Mouse (Mus musculus) liver, embryonic 14.5 days (tissue): ENCODE results near the gene Cfap77. TPM values are rescaled to one million over a fixed set of nuclear protein-coding genes. Genes with fewer than 3 reads are reported as not detected.

ENCODE experiments used
- ATAC-seq: fragments of 200-750 bp; cut with Nextera tagmentation; 2 replicates; pipeline ENCODE4 v1.8.0; 2017; ENCODE audit warnings: moderate number of reproducible peaks, mild to moderate bottlenecking, moderate library complexity; ENCODE audit not compliant: insufficient read depth
- DNase-seq, 3 experiments: peaks; one replicate each; pipeline ENCODE4 v3.0.0-alpha.2; 2012 to 2013; ENCODE audit warnings: low read depth in 3 of 3, low spot score in 3 of 3
- H3K27ac ChIP-seq: fragments of 300-500 bp; sonication (generic); 2 replicates; pipeline ENCODE4 v1.5.1; 2014; ENCODE audit warnings: moderate library complexity, mild to moderate bottlenecking, control low read depth, inconsistent platforms
- H3K27me3 ChIP-seq: fragments of 300-500 bp; sonication (generic); 2 replicates; pipeline ENCODE4 v1.6.1; 2014; ENCODE audit warnings: mild to moderate bottlenecking, low read length, moderate library complexity; ENCODE audit not compliant: control insufficient read depth, insufficient read depth
- H3K36me3 ChIP-seq: fragments of 300-500 bp; sonication (generic); replicated peaks from 2 replicates; pipeline ENCODE4 v1.6.1; 2014; ENCODE audit warnings: low read depth; ENCODE audit not compliant: control insufficient read depth, insufficient read depth
- H3K4me1 ChIP-seq, 2 experiments: fragments of 200-500 bp in 1 of 2; fragments of 300-500 bp in 1 of 2; sonication (generic) in 1 of 2; replicated peaks; 2 replicates each; pipeline ENCODE4 v1.6.1; 2012 to 2014; ENCODE audit warnings: antibody characterized with exemption in 1 of 2, inconsistent platforms in 1 of 2, low read length in 1 of 2; ENCODE audit not compliant: control insufficient read depth in 2 of 2, insufficient read depth in 2 of 2
- H3K4me2 ChIP-seq: fragments of 300-500 bp; sonication (generic); 2 replicates; pipeline ENCODE4 v1.6.1; 2014; ENCODE audit warnings: low read depth, mild to moderate bottlenecking, control low read depth, moderate library complexity
- H3K4me3 ChIP-seq, 2 experiments: fragments of 200-500 bp in 1 of 2; fragments of 300-500 bp in 1 of 2; sonication (generic) in 1 of 2; 2 replicates each; pipeline ENCODE4 v1.5.1; 2012 to 2014; ENCODE audit warnings: low read depth in 2 of 2, low read length in 2 of 2, mild to moderate bottlenecking in 2 of 2, control low read depth in 1 of 2, inconsistent platforms in 1 of 2, moderate library complexity in 1 of 2; ENCODE audit not compliant: insufficient read depth in 1 of 2
- H3K9ac ChIP-seq: fragments of 300-500 bp; sonication (generic); replicated peaks from 2 replicates; pipeline ENCODE4 v1.6.1; 2014; ENCODE audit warnings: mild to moderate bottlenecking, control low read depth, moderate library complexity
- H3K9me3 ChIP-seq: fragments of 300-500 bp; sonication (generic); 2 replicates; pipeline ENCODE4 v1.6.1; 2016; ENCODE audit warnings: low read length, mixed read lengths; ENCODE audit not compliant: control insufficient read depth
- CTCF ChIP-seq: IDR thresholded peaks from 2 replicates; pipeline ENCODE4 v1.5.1; 2016; ENCODE audit warnings: antibody characterized with exemption, low read depth, control low read depth
- EP300 ChIP-seq: IDR thresholded peaks from 2 replicates; pipeline ENCODE4 v1.6.1; 2016; ENCODE audit warnings: antibody characterized with exemption, low read depth
- WGBS: fragments of 180-500 bp; shearing (Covaris S2); extraction: QIAGEN DNeasy Blood & Tissue Kit; methylation state at CpG from one replicate; pipeline ENCODE4 v1.1.7; 2014; ENCODE audit not compliant: insufficient replicate concordance; 5-methylcytosine and 5-hydroxymethylcytosine counted together
- polyA plus RNA-seq, 2 experiments: library from polyadenylated mRNA; depleted of rRNA in 1 of 2; stranded (reverse) in 1 of 2; unstranded in 1 of 2; fragments of >200 nt; fragmentation: Nextera tagmentation in 1 of 2; extraction: Ambion mirVana in 1 of 2; gene quantifications; 2 replicates each; pipeline versions ENCODE4 v1.2.1 to v1.2.3; 2012 to 2014

Cfap77 gene
- polyA plus RNA-seq, 2 experiments: 0.16 TPM; not detected in 1

GRCm38 (mm10) chr2:29065796-29066195, 10.9 kb upstream of the Cfap77 start:
- H3K9ac ChIP-seq: no peak overlapping the region
- ATAC-seq: no peak
- no peaks in the 10 kb centered on the region for H3K9me3 ChIP-seq
- 75% methylated on average over 6 of the region's 6 CpGs for WGBS
- DNase-seq: no peak
- H3K36me3 ChIP-seq: peaks cover 9% of the 10 kb centered on the region
- H3K4me3 ChIP-seq: no peak overlapping the region
- H3K27ac ChIP-seq: no peak overlapping the region
- no peaks in the 10 kb centered on the region for H3K27me3 ChIP-seq
- peaks cover 6 to 8% of the 10 kb centered on the region in 2 experiments; a peak in 3 of 4 replicates for H3K4me1 ChIP-seq
- no peak for TF ChIP-seq CTCF
- no peak for TF ChIP-seq EP300
- H3K4me2 ChIP-seq: no peak overlapping the region

- ATAC-seq (peak; percentile 95), DNase-seq (peak; percentile 88 to 89 (median 88))
- TF ChIP-seq EP300 (no peak), CTCF (peak; percentile 29)
- H3K9ac ChIP-seq: peak within 1 kb of the TSS; percentile 91
- peak within 1 kb of the TSS; percentile 91 for H3K4me2 ChIP-seq
- peak within 1 kb of the TSS; percentile 90 for H3K27ac ChIP-seq
- no peaks in the 10 kb centered on the region for H3K36me3 ChIP-seq
- under 1% methylated on average over 41 of the region's 41 CpGs for WGBS
- H3K4me1 ChIP-seq: peaks cover 8 to 11% of the 10 kb centered on the region in 2 experiments
- H3K27me3 ChIP-seq: peaks cover 7% of the 10 kb centered on the region
- H3K4me3 ChIP-seq: peak within 1 kb of the TSS; percentile 92 to 97
- H3K9me3 ChIP-seq: no peaks in the 10 kb centered on the region
These were observed 5.3 kb upstream of the Cfap77 start, which contains the start of gene Ttf1 for GRCm38 (mm10) chr2:29060135-29060597. TSS of gene Ttf1 (plus strand) at chr2:29060262.

GRCm38 (mm10) chr2:29054545-29054935, 326 bp downstream of the Cfap77 start:
- H3K9ac ChIP-seq: no peak overlapping the region; the same call in 1 of the 2 replicates
- 3% methylated on average over 30 of the region's 30 CpGs for whole genome bisulfite sequencing

DNA sequence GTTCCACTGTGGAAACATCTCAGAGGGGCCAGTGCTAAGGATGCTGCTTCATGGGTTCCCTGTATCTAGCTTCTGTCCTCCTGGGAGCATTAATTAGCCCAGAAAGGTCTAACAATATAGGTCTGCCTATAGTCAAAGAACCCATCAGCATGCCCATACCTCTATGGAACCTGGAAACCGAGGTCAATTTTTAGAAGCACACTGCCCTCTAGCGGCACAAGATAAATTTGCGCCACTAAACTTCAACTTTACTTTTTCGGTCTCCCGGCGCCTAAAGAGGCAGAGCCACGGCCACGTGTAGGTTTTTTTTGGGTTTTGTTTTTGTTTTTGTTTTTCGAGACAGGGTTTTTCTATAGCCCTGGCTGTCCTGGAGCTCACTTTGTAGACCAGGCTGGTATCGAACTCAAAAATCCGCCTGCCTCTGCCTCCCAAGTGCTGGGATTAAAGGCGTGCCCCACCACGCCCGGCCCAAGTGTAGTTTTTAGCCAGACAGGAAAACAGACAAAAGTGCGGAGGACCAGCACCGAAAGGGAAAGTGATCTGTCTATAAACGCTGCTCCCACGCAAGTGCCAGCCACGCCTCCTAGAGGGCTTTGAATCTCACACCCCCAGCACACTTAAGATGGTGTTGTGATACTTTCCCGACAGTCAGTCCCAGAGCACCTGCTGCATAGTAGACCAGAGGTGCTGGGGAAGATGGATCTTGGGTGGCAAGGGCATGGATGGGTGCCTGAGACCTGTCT, 893 bp downstream of the Cfap77 start:
- no peak for TF ChIP-seq EP300
- peak; percentile 74 for TF ChIP-seq CTCF
- Histone ChIP-seq H3K4me3 (peak overlapping the region; percentile 48 to 58), H3K9me3 (no peaks in the 10 kb centered on the region), H3K4me2 (peak overlapping the region; percentile 65), H3K27ac (no peak overlapping the region), H3K4me1 (peaks cover 0 to 4% of the 10 kb centered on the region in 2 experiments; a peak in 2 of 4 replicates), H3K36me3 (no peaks in the 10 kb centered on the region), H3K27me3 (peaks cover 17% of the 10 kb centered on the region), H3K9ac (no peak overlapping the region; the same call in 1 of the 2 replicates)
- DNase-seq: peak in 2 of 3 experiments; percentile 45 to 52
- no peak for ATAC-seq
- 2% methylated on average over 20 of the region's 20 CpGs for WGBS

More at GRCm38 (mm10) chr2:29054545-29054935, 326 bp downstream of the Cfap77 start:
- Histone ChIP-seq H3K4me1 (peaks cover under 1 to 4% of the 10 kb centered on the region in 2 experiments; a peak in 3 of 4 replicates), H3K9me3 (no peaks in the 10 kb centered on the region), H3K36me3 (no peaks in the 10 kb centered on the region), H3K27ac (no peak overlapping the region), H3K27me3 (peaks cover 17% of the 10 kb centered on the region), H3K4me3 (peak overlapping the region; percentile 48 to 58), H3K4me2 (peak overlapping the region; percentile 65)
- no peak for ATAC-seq
- TF ChIP-seq EP300 (no peak), CTCF (no peak)
- DNase-seq: no peak

GRCm38 (mm10) chr2:29052943-29053454, 1.9 kb downstream of the Cfap77 start:
- WGBS: 27% methylated on average over 4 of the region's 4 CpGs
- H3K4me1 ChIP-seq: peaks cover 0 to 4% of the 10 kb centered on the region in 2 experiments; a peak in 2 of 4 replicates
- H3K36me3 ChIP-seq: no peaks in the 10 kb centered on the region
- no peak overlapping the region for H3K4me2 ChIP-seq
- H3K27me3 ChIP-seq: peaks cover 17% of the 10 kb centered on the region
- no peak overlapping the region for H3K27ac ChIP-seq
- no peak overlapping the region for H3K4me3 ChIP-seq
- ATAC-seq (no peak), DNase-seq (peak in 1 of 3 experiments; percentile 35)
- H3K9ac ChIP-seq: no peak overlapping the region
- peak; percentile 78 for TF ChIP-seq CTCF
- TF ChIP-seq EP300: no peak
- H3K9me3 ChIP-seq: no peaks in the 10 kb centered on the region
